Mouse (Mus musculus): ENCODE data around the gene Katnb1. TPM values are rescaled to one million over a fixed set of nuclear protein-coding genes. Genes with fewer than 3 reads are reported as not detected.

Gene Katnb1
- total RNA-seq (2014; rRNA removed) (59.6 and 63.3 TPM in 2 replicates), polyA plus RNA-seq (2015; fragmentation: Nextera tagmentation; extraction: Ambion mirVana) (45.3 and 48.4 TPM in 2 replicates)

GRCm38 (mm10) chr8:95080381-95081341 lies at the start of gene Katnb1:
Gene Katnb1 (plus strand): TSS chr8:95081186.
- peak; percentile 98 for ATAC-seq
- no peaks in the 10 kb centered on the region for H3K9me3 ChIP-seq (ENCODE audit: low read length)
- H3K4me2 ChIP-seq (ENCODE audit: low read depth, low read length), result peak within 1 kb of the TSS; percentile 91
- H3K4me1 ChIP-seq (ENCODE audit: insufficient read depth, low read length), result peaks cover 8% of the 10 kb centered on the region; the same call in 1 of the 2 replicates
- peaks cover 17% of the 10 kb centered on the region; the same call in 1 of the 2 replicates for H3K36me3 ChIP-seq (ENCODE audit: insufficient read depth, low read length)
- peak within 1 kb of the TSS; percentile 73 for H3K9ac ChIP-seq (replicated peaks; ENCODE audit: low read length)
- DNase-seq (ENCODE audit: low spot score), result peak; percentile 100
- 0 out of 2 replicates have a peak, but pooled peaks have one; percentile 17 for TF ChIP-seq CTCF (IDR thresholded peaks at IDR 0.05; ENCODE audit: low read depth)
- H3K4me3 ChIP-seq (ENCODE audit: low read length), result peak within 1 kb of the TSS; percentile 78
- peak within 1 kb of the TSS; percentile 83 for H3K27ac ChIP-seq
- under 1% methylated on average over 47 of the region's 47 CpGs for WGBS
- no peaks in the 10 kb centered on the region for H3K27me3 ChIP-seq (ENCODE audit: insufficient read depth, low read length)

GRCm38 (mm10) chr8:95037106-95037925 lies 43.7 kb upstream of the Katnb1 start:
- no peak overlapping the region for H3K4me3 ChIP-seq (ENCODE audit: low read length)
- no peak for TF ChIP-seq CTCF (IDR thresholded peaks at IDR 0.05; ENCODE audit: low read depth)
- no peak overlapping the region for H3K27ac ChIP-seq
- no peaks in the 10 kb centered on the region for H3K27me3 ChIP-seq (ENCODE audit: insufficient read depth, low read length)
- DNase-seq (ENCODE audit: low spot score) (peak; percentile 45), ATAC-seq (peak; percentile 78)
- H3K9me3 ChIP-seq (ENCODE audit: low read length), result no peaks in the 10 kb centered on the region
- no peak overlapping the region for H3K4me2 ChIP-seq (ENCODE audit: low read depth, low read length)
- 59% methylated on average over 7 of the region's 7 CpGs for WGBS
- no peak overlapping the region for H3K9ac ChIP-seq (replicated peaks; ENCODE audit: low read length)
- H3K4me1 ChIP-seq (ENCODE audit: insufficient read depth, low read length), result no peaks in the 10 kb centered on the region
- H3K36me3 ChIP-seq (ENCODE audit: insufficient read depth, low read length), result no peaks in the 10 kb centered on the region

- no peak overlapping the region for H3K4me3 ChIP-seq (ENCODE audit: low read length)
- DNase-seq (ENCODE audit: low spot score) (no peak), ATAC-seq (no peak)
- TF ChIP-seq CTCF (IDR thresholded peaks at IDR 0.05; ENCODE audit: low read depth), result no peak
- no peak overlapping the region for H3K9ac ChIP-seq (replicated peaks; ENCODE audit: low read length)
- no peak overlapping the region for H3K4me2 ChIP-seq (ENCODE audit: low read depth, low read length)
- no peaks in the 10 kb centered on the region for H3K4me1 ChIP-seq (ENCODE audit: insufficient read depth, low read length)
- 72% methylated on average over 6 of the region's 6 CpGs for WGBS
- H3K36me3 ChIP-seq (ENCODE audit: insufficient read depth, low read length), result no peaks in the 10 kb centered on the region
- no peaks in the 10 kb centered on the region for H3K9me3 ChIP-seq (ENCODE audit: low read length)
- H3K27me3 ChIP-seq (ENCODE audit: insufficient read depth, low read length), result no peaks in the 10 kb centered on the region
- no peak overlapping the region for H3K27ac ChIP-seq
These were observed 38.9 kb upstream of the Katnb1 start for GRCm38 (mm10) chr8:95041883-95042784.

GRCm38 (mm10) chr8:95044811-95045210 lies 36.2 kb upstream of the Katnb1 start:
- ATAC-seq (0 out of 2 replicates have a peak, but pooled peaks have one; percentile 22), DNase-seq (ENCODE audit: low spot score) (peak; percentile 44)
- Histone ChIP-seq H3K9me3 (ENCODE audit: low read length) (no peaks in the 10 kb centered on the region), H3K36me3 (ENCODE audit: insufficient read depth, low read length) (no peaks in the 10 kb centered on the region), H3K4me3 (ENCODE audit: low read length) (no peak overlapping the region), H3K4me1 (ENCODE audit: insufficient read depth, low read length) (no peaks in the 10 kb centered on the region), H3K27me3 (ENCODE audit: insufficient read depth, low read length) (no peaks in the 10 kb centered on the region), H3K9ac (replicated peaks; ENCODE audit: low read length) (no peak overlapping the region), H3K27ac (0 out of 2 replicates have a peak overlapping the region, but pooled peaks have one; percentile 32), H3K4me2 (ENCODE audit: low read depth, low read length) (no peak overlapping the region)
- WGBS, result 49% methylated on average over 4 of the region's 4 CpGs
- TF ChIP-seq CTCF (IDR thresholded peaks at IDR 0.05; ENCODE audit: low read depth), result no peak

- 69% methylated on average over 3 of the region's 3 CpGs for WGBS
- ATAC-seq (no peak), DNase-seq (ENCODE audit: low spot score) (no peak)
- TF ChIP-seq CTCF (IDR thresholded peaks at IDR 0.05; ENCODE audit: low read depth), result no peak
- no peak overlapping the region for H3K4me3 ChIP-seq (ENCODE audit: low read length)
- H3K9me3 ChIP-seq (ENCODE audit: low read length), result no peaks in the 10 kb centered on the region
- no peaks in the 10 kb centered on the region for H3K36me3 ChIP-seq (ENCODE audit: insufficient read depth, low read length)
- no peak overlapping the region for H3K27ac ChIP-seq
- H3K9ac ChIP-seq (replicated peaks; ENCODE audit: low read length), result no peak overlapping the region
- no peaks in the 10 kb centered on the region for H3K4me1 ChIP-seq (ENCODE audit: insufficient read depth, low read length)
- H3K27me3 ChIP-seq (ENCODE audit: insufficient read depth, low read length), result no peaks in the 10 kb centered on the region
- no peak overlapping the region for H3K4me2 ChIP-seq (ENCODE audit: low read depth, low read length)
These were observed 34.0 kb upstream of the Katnb1 start for GRCm38 (mm10) chr8:95046982-95047381.
